ENCODE assay signal across 17 mouse cellular contexts in the genomic region with DNA sequence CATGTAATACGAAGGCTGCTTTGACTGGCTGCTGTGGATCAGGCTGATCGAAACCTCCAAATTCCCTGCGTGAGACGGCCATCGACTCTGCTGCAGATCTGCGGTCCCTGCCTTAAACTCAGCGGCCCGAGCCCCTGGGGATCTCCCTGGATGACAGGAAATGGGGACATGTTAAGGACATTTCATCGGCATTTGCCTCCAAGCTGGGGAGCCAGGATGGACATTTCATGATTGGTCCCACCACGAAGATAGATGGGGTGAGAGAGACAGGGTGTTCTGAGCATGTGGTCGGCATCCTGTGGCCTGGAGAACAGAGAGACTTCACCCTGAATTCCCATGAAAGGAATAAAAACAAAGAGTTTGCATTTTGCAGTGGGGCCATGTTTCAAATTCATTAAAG.
A peak's percentile ranks its signal among the peaks of the same experiment; 100 is the strongest.
DNase-seq lines count a peak whose midpoint lies in the region; ATAC-seq and TF ChIP-seq lines count a peak whose summit lies in the region.
"Had no signal": no experiment of that assay in that cellular context is flagged by ENCODE, and none has a peak within 500 bp of the region (broad histone marks: within the 10 kb centered on the region; RNA-seq: fewer than 3 reads in every experiment).

No protein-coding gene starts in this region.

- 34% methylated on average over 11 of the region's 11 CpGs for WGBS in kidney, adult 2 months
- 33% methylated on average over 11 of the region's 11 CpGs for WGBS in embryonic facial prominence, embryonic 11.5 days
- 14% methylated on average over 11 of the region's 11 CpGs for WGBS in kidney, postnatal 0 days

- TF ChIP-seq CTCF in kidney, adult 2 months (conservative IDR thresholded peaks at IDR 0.05; ENCODE audit: insufficient read depth, insufficient read length, low read depth, low read length), result no peak
- no peak for TF ChIP-seq CTCF in kidney, postnatal 0 days (IDR thresholded peaks at IDR 0.05; ENCODE audit: low read depth)

- no peaks in the 10 kb centered on the region for H3K36me3 ChIP-seq in kidney, adult 2 months (ENCODE audit: control insufficient read depth, insufficient read depth, low read length)
- H3K36me3 ChIP-seq in embryonic facial prominence, embryonic 11.5 days (replicated peaks; ENCODE audit: control insufficient read depth, insufficient read depth, low read depth, low read length), result no peaks in the 10 kb centered on the region
- no peaks in the 10 kb centered on the region for H3K36me3 ChIP-seq in kidney, postnatal 0 days (ENCODE audit: insufficient read depth, low read length)
- H3K36me3 ChIP-seq: liver, embryonic 13.5 days; midbrain, embryonic 13.5 days had no signal

- H3K9me3 ChIP-seq in embryonic facial prominence, embryonic 11.5 days (replicated peaks; ENCODE audit: control insufficient read depth, low read length), result no peaks in the 10 kb centered on the region
- no peaks in the 10 kb centered on the region for H3K9me3 ChIP-seq in kidney, postnatal 0 days (replicated peaks; ENCODE audit: low read length)
- H3K9me3 ChIP-seq: liver, embryonic 13.5 days; midbrain, embryonic 13.5 days had no signal

- H3K4me3 ChIP-seq in kidney, adult 2 months (ENCODE audit: insufficient read depth, low read depth, low read length), result no peak overlapping the region
- no peak overlapping the region for H3K4me3 ChIP-seq in embryonic facial prominence, embryonic 11.5 days (ENCODE audit: low read depth, low read length)
- H3K4me3 ChIP-seq in kidney, postnatal 0 days (replicated peaks; ENCODE audit: low read depth, low read length), result peak overlapping the region; percentile 19; the same call in 1 of the 2 replicates
- H3K4me3 ChIP-seq: liver, embryonic 13.5 days; midbrain, embryonic 13.5 days had no signal

- H3K4me2 ChIP-seq in embryonic facial prominence, embryonic 11.5 days (ENCODE audit: low read depth, low read length), result no peak overlapping the region
- peak overlapping the region; percentile 47 for H3K4me2 ChIP-seq in kidney, postnatal 0 days (ENCODE audit: low read length)
- H3K4me2 ChIP-seq: liver, embryonic 13.5 days had no signal

- H3K9ac ChIP-seq in embryonic facial prominence, embryonic 11.5 days (replicated peaks; ENCODE audit: low read length), result 0 out of 2 replicates have a peak overlapping the region, but pooled peaks have one; percentile 32
- peak overlapping the region; percentile 59 for H3K9ac ChIP-seq in kidney, postnatal 0 days (ENCODE audit: low read depth, low read length)
- H3K9ac ChIP-seq: liver, embryonic 13.5 days; midbrain, embryonic 13.5 days had no signal

- peak overlapping the region; percentile 19; the same call in 1 of the 2 replicates for H3K27ac ChIP-seq in kidney, adult 2 months (ENCODE audit: insufficient read depth, low read depth, low read length)
- H3K27ac ChIP-seq in embryonic facial prominence, embryonic 11.5 days (replicated peaks; ENCODE audit: low read depth, low read length), result no peak overlapping the region
- peak overlapping the region; percentile 83 for H3K27ac ChIP-seq in kidney, postnatal 0 days
- H3K27ac ChIP-seq: liver, embryonic 13.5 days; midbrain, embryonic 13.5 days had no signal

- no peaks in the 10 kb centered on the region for H3K27me3 ChIP-seq in kidney, adult 2 months (replicated peaks; ENCODE audit: control insufficient read depth, insufficient read depth, low read length)
- H3K27me3 ChIP-seq in embryonic facial prominence, embryonic 11.5 days (ENCODE audit: control insufficient read depth, insufficient read depth, low read length), result no peaks in the 10 kb centered on the region; the same call in none of the 2 replicates
- H3K27me3 ChIP-seq in kidney, postnatal 0 days (ENCODE audit: insufficient read depth, low read length), result peaks cover 11% of the 10 kb centered on the region

- TF ChIP-seq POLR2A in kidney, adult 2 months (IDR thresholded peaks at IDR 0.05; ENCODE audit: low read depth, low read length), result no peak

- intact Hi-C loops in heart, postnatal 25 days (cut with DNase I), result no loop called here

- DNase-seq in heart, adult 11 months, result peak; percentile 94
- no peak for DNase-seq in heart, postnatal 25 days (ENCODE audit: low spot score)
- peak; percentile 43 for DNase-seq in kidney, adult 2 months
- no peak for DNase-seq in kidney, adult 8-10 months
- DNase-seq in embryonic facial prominence, embryonic 11.5 days (ENCODE audit: low spot score), result no peak
- DNase-seq in kidney, postnatal 0 days (ENCODE audit: low spot score), result peak; percentile 80
- no peak for DNase-seq in gastrocnemius, postnatal 10 days
- no peak for DNase-seq in thymus, postnatal 4 days
- DNase-seq: adrenal gland, postnatal 36 days; cerebellum, postnatal 10 days; liver, embryonic 13.5 days; lung, postnatal 36 days; right cerebral cortex, postnatal 25 days; thymus, postnatal 25 days had no signal

- no peak for ATAC-seq in embryonic facial prominence, embryonic 11.5 days (replicated peaks; ENCODE audit: insufficient number of reproducible peaks, low FRiP score, low TSS enrichment, low read depth)
- ATAC-seq in kidney, postnatal 0 days (replicated peaks; ENCODE audit: low FRiP score, low read depth), result no peak
- ATAC-seq: activated CD4-positive, CD25-positive, alpha-beta regulatory T cell, adult 4 months; hindbrain, embryonic 16.5 days had no signal

- no peaks in the 10 kb centered on the region for H3K4me1 ChIP-seq in kidney, adult 2 months (ENCODE audit: control insufficient read depth, insufficient read depth, low read length)
- H3K4me1 ChIP-seq in embryonic facial prominence, embryonic 11.5 days (ENCODE audit: control insufficient read depth, insufficient read depth, low read length), result peaks cover 8% of the 10 kb centered on the region
- peaks cover 23% of the 10 kb centered on the region for H3K4me1 ChIP-seq in kidney, postnatal 0 days (replicated peaks; ENCODE audit: insufficient read depth, low read length)
- H3K4me1 ChIP-seq: liver, embryonic 13.5 days had no signal

Comparison
In these comparisons a context has a peak if more than half of its experiments do, and no peak if none do; other contexts are left out.
1. DNase-seq: peak in heart, adult 11 months (single experiment), kidney, adult 2 months (single experiment) and kidney, postnatal 0 days (single experiment); none in heart, postnatal 25 days (single experiment), kidney, adult 8-10 months (0 of 2), embryonic facial prominence, embryonic 11.5 days (single experiment), gastrocnemius, postnatal 10 days (single experiment) and thymus, postnatal 4 days (single experiment).